Mouse (Mus musculus) heart, adult 18-20 months (tissue): ENCODE measurements around the gene Omt2b. TPM values are rescaled to one million over a fixed set of nuclear protein-coding genes. Genes with fewer than 3 reads are reported as not detected.

Experiments
- total RNA-seq, 2 experiments: library from RNA; stranded (reverse); gene quantifications; 2 replicates each; pipeline ENCODE4 v1.2.3; 2021

The Omt2b gene
- total RNA-seq, 2 experiments from 2014 or later, result not detected

Other genes with a start within 250 kb of the Omt2b start
- 10 to 100 TPM; 32.0 to 33.2 TPM for gene Fbxo9, start 218.5 kb upstream of the Omt2b start, total RNA-seq
- gene Ick, start 218.4 kb upstream of the Omt2b start, total RNA-seq, result 10 to 100 TPM; 10.7 to 12.2 TPM
- 100 to 1,000 TPM; 125 to 127 TPM for gene Gsta4, start 144.8 kb upstream of the Omt2b start, total RNA-seq
- 1 to 10 TPM; 2.3 to 3.3 TPM for gene Gsta1, start 96.9 kb upstream of the Omt2b start, total RNA-seq
- 1 to 10 TPM; 2.1 to 2.5 TPM for gene Gm3776, start 70.5 kb upstream of the Omt2b start, total RNA-seq
- gene Gm10639, start 37.7 kb upstream of the Omt2b start, total RNA-seq, result 1 to 10 TPM in 1 of 2 experiments, under 1 TPM in 1; 0.93 to 1.2 TPM
- not detected for gene Omt2a, start 12.8 kb upstream of the Omt2b start, total RNA-seq
- gene Gsta2, start 28.2 kb downstream of the Omt2b start, total RNA-seq, result 1 to 10 TPM; 2.1 to 2.2 TPM
- not detected for gene Dppa5a, start 40.6 kb downstream of the Omt2b start, total RNA-seq
- not detected for gene Ooep, start 51.1 kb downstream of the Omt2b start, total RNA-seq
- gene Ddx43, start 68.2 kb downstream of the Omt2b start, total RNA-seq, result not detected
- under 1 TPM; 0.39 to 0.42 TPM for gene Cgas, start 115.6 kb downstream of the Omt2b start, total RNA-seq
- gene Mto1, start 120.6 kb downstream of the Omt2b start, total RNA-seq, result 10 to 100 TPM; 21.9 to 25.0 TPM
- not detected for gene Gm17324, start 121.2 kb downstream of the Omt2b start, total RNA-seq
- 1,000 to 10,000 TPM in 1 of 2 experiments, 100 to 1,000 TPM in 1; 994 to 1,266 TPM for gene Eef1a1, start 161.6 kb downstream of the Omt2b start, total RNA-seq